Mouse (Mus musculus): ENCODE data around the gene Sppl3. TPM values are rescaled to one million over a fixed set of nuclear protein-coding genes. Genes with fewer than 3 reads are reported as not detected.

Sppl3 gene
- polyA plus RNA-seq, 1 experiment from 2014 or later: 13.1 TPM

DNA sequence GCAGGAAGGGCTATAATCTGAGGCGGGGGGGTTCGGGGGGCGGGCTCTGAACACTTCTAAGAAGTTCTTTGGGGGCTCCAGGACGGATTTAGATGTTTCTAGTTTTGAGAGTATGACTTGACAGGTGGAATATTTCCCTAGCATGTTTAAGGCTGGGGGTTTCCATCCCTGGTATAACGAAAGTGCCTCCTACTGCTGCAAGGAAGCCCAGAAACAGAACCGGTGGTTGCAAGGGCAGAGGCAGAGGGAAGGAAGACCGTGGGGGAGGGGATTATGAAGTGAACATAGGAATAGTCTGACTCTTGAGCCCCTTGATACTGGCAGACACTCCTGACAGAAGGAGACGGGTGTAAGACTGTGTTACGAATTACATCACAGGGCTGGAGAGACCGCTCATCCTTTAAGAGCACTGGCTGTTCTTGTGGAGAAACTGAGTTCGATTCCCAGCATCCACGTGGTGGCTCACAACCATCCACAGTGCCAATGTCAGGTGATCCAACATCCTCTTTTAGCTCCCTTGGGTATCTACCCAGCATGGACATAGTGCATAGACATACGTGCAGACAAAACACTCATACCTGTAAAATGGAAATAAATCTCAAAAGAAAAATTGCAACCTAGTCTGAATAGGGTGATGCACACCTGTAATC lies 7.6 kb upstream of the Sppl3 start:
- WGBS: 82% methylated on average over 13 of the region's 13 CpGs
- Histone ChIP-seq H3K27ac (replicated peaks) (no peak overlapping the region), H3K36me3 (replicated peaks) (no peaks in the 10 kb centered on the region), H3K4me3 (no peak overlapping the region), H3K9me3 (no peaks in the 10 kb centered on the region), H3K27me3 (replicated peaks; ENCODE audit: low read depth, poor library complexity, severe bottlenecking) (no peaks in the 10 kb centered on the region), H3K4me1 (peaks cover 17% of the 10 kb centered on the region)
- DNase-seq (ENCODE audit: low spot score): no peak

GRCm38 (mm10) chr5:115007768-115008167 lies 3.2 kb upstream of the Sppl3 start:
- DNase-seq (ENCODE audit: low spot score): no peak
- Histone ChIP-seq H3K27me3 (replicated peaks; ENCODE audit: low read depth, poor library complexity, severe bottlenecking) (no peaks in the 10 kb centered on the region; the same call in 1 of the 2 replicates), H3K9me3 (no peaks in the 10 kb centered on the region), H3K27ac (replicated peaks) (no peak overlapping the region), H3K4me1 (peaks cover 27% of the 10 kb centered on the region), H3K4me3 (no peak overlapping the region), H3K36me3 (replicated peaks) (no peaks in the 10 kb centered on the region)
- 87% methylated on average over 5 of the region's 5 CpGs for WGBS

DNA sequence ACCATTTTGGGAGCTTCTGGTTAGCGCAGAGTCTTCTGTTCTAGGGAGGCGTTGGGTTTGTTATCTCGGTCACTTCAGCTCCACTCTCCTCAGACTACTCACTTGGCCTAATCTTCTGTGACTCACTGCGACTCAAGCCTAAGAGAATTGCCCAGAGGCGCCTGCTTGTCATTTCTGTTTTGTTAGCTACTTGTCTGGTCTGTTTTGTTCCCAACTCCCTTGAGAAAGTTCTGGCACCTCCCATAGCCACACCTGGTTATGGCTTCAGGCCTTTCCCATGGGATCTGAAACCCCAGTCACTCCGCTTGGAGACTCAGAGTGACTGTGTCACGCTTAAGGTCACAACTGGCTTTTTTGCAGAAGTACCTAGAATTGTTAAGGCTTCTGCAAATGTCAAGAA lies 2.6 kb upstream of the Sppl3 start:
- Histone ChIP-seq H3K27me3 (replicated peaks; ENCODE audit: low read depth, poor library complexity, severe bottlenecking) (no peaks in the 10 kb centered on the region; the same call in 1 of the 2 replicates), H3K36me3 (replicated peaks) (no peaks in the 10 kb centered on the region), H3K4me1 (peaks cover 27% of the 10 kb centered on the region), H3K4me3 (no peak overlapping the region), H3K9me3 (no peaks in the 10 kb centered on the region), H3K27ac (replicated peaks) (no peak overlapping the region)
- no peak for DNase-seq (ENCODE audit: low spot score)
- WGBS: 86% methylated on average over 7 of the region's 7 CpGs

DNA sequence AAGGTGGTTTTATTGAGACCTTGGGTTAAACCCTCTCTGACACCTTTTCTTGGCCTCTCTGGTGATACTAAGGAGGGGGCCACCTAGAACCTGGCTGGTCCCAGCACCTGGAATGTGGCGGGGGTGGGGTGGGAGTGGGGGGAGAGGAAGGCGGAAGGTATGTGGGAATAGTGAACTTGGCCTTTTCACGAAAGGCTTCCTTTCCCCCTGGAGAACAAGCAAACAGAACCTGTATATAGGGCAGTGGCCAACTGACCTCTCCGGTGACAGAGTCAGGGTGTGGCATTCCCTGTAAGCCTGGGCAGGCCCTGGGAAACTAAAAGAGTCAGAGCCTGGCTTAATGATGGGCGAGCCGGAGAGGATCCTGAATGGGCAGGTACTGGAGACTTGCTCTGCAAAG lies 1.8 kb upstream of the Sppl3 start:
- 87% methylated on average over 6 of the region's 6 CpGs for WGBS
- H3K4me1 ChIP-seq: peaks cover 31% of the 10 kb centered on the region
- no peak overlapping the region for H3K4me3 ChIP-seq
- H3K9me3 ChIP-seq: no peaks in the 10 kb centered on the region
- DNase-seq (ENCODE audit: low spot score): no peak
- no peaks in the 10 kb centered on the region for H3K36me3 ChIP-seq (replicated peaks)
- H3K27ac ChIP-seq (replicated peaks): no peak overlapping the region
- H3K27me3 ChIP-seq (replicated peaks; ENCODE audit: low read depth, poor library complexity, severe bottlenecking): no peaks in the 10 kb centered on the region; the same call in 1 of the 2 replicates

DNA sequence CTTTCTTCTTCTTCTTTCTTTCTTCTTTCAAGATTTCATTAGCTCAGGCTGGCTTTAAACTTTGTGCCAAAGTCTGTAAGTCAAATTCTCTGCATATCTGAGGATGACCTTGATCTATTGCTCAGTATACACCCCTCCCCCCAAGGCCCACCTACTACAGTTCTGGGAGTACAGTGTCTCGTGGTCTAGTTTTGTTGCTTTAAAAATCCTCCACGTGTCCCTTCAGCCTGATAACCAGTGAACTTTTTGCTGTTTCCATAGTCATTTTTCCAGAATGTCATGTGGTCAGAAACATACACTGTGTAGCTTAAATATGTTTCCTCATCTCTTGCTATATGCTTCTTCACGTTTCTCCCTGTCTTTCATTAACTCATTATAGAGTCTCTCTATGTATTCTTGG lies 976 bp upstream of the Sppl3 start:
- WGBS: 64% methylated on average over 3 of the region's 3 CpGs
- no peaks in the 10 kb centered on the region for H3K9me3 ChIP-seq
- no peaks in the 10 kb centered on the region for H3K36me3 ChIP-seq (replicated peaks)
- peak overlapping the region; percentile 100 for H3K4me3 ChIP-seq
- H3K27me3 ChIP-seq (replicated peaks; ENCODE audit: low read depth, poor library complexity, severe bottlenecking): no peaks in the 10 kb centered on the region; the same call in 1 of the 2 replicates
- peaks cover 36% of the 10 kb centered on the region for H3K4me1 ChIP-seq
- H3K27ac ChIP-seq (replicated peaks): no peak overlapping the region
- no peak for DNase-seq (ENCODE audit: low spot score)

- H3K36me3 ChIP-seq (replicated peaks): no peaks in the 10 kb centered on the region
- no peak for DNase-seq (ENCODE audit: low spot score)
- no peaks in the 10 kb centered on the region; the same call in 1 of the 2 replicates for H3K27me3 ChIP-seq (replicated peaks; ENCODE audit: low read depth, poor library complexity, severe bottlenecking)
- no peaks in the 10 kb centered on the region for H3K9me3 ChIP-seq
- peak overlapping the region; percentile 100 for H3K4me3 ChIP-seq
- H3K27ac ChIP-seq (replicated peaks): peak overlapping the region; percentile 98
- 3% methylated on average over 57 of the region's 57 CpGs for WGBS
- peaks cover 38% of the 10 kb centered on the region for H3K4me1 ChIP-seq
Observed at GRCm38 (mm10) chr5:115011217-115011518, 231 bp downstream of the Sppl3 start.

DNA sequence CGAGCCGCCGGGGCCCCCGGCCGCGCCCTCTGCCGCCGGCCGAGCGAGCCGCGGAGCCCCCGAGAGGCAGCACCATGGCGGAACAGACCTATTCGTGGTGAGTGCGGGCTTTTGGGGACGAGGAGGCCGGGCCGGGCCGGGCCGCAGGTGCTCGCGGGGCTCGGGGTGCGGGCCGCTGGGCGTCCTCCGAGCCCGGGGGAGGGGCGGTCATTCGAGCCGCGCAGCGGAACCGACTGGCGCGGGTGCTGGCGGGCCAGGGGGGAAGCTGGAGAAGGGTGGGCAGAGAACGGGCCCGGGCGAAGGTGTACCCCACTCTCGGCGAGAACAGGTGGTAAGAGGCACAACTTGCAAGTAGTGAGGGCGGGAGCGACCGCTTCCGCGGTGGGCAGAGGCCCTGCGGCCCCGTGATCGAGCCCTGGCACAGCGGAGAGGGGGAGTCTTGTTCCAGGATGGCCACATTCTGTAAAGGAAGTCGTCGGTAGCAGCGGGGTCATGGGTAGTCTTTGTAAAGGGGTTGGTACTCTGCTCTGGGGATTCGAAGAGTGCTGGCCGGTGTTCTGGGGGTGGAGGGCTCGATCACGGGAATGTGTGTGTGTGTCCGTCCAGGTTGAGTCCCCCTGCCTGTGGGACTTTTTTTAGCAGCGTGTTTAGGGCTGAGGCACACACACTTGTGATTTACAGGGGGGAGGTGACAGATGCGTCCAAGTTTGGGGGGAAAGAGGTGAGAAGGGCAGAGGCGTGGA lies 753 bp downstream of the Sppl3 start:
- H3K4me3 ChIP-seq: peak overlapping the region; percentile 100
- under 1% methylated on average over 63 of the region's 63 CpGs for WGBS

GRCm38 (mm10) chr5:115013436-115013835 lies 2.5 kb downstream of the Sppl3 start:
- H3K27ac ChIP-seq (replicated peaks): no peak overlapping the region
- H3K4me3 ChIP-seq: peak overlapping the region; percentile 100; the same call in 1 of the 2 replicates
- H3K27me3 ChIP-seq (replicated peaks; ENCODE audit: low read depth, poor library complexity, severe bottlenecking): no peaks in the 10 kb centered on the region; the same call in 1 of the 2 replicates
- 76% methylated on average over 3 of the region's 3 CpGs for WGBS
- peaks cover 41% of the 10 kb centered on the region for H3K4me1 ChIP-seq
- H3K36me3 ChIP-seq (replicated peaks): 0 out of 2 replicates have a peak, but pooled peaks cover 4% of the 10 kb centered on the region
- no peak for DNase-seq (ENCODE audit: low spot score)
- H3K9me3 ChIP-seq: no peaks in the 10 kb centered on the region

More for the DNA sequence above, 753 bp downstream of the Sppl3 start:
- Histone ChIP-seq H3K27ac (replicated peaks) (peak overlapping the region; percentile 98), H3K36me3 (replicated peaks) (0 out of 2 replicates have a peak, but pooled peaks cover 3% of the 10 kb centered on the region), H3K4me1 (peaks cover 38% of the 10 kb centered on the region), H3K27me3 (replicated peaks; ENCODE audit: low read depth, poor library complexity, severe bottlenecking) (no peaks in the 10 kb centered on the region; the same call in 1 of the 2 replicates), H3K9me3 (no peaks in the 10 kb centered on the region)
- DNase-seq (ENCODE audit: low spot score): peak; percentile 66

DNA sequence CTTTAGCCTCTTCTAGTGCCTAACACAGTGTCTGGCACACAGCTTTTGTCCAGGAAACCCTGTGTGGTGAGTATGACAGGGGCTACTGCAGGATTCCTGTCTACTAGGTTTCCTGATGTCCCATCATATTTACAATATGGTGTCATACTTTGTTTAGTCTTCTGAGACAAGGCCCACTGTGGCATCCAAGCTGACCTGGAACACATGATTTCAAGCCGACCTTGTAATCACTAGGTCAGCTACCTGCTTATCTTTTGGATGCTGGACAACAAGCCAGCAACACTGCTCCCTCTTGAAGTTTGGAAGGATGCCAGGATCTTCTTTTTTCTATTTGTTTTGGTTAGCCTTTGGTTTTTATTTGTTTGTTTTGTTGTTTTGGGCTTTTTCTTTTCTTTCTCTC lies 3.6 kb downstream of the Sppl3 start:
- Histone ChIP-seq H3K36me3 (replicated peaks) (0 out of 2 replicates have a peak, but pooled peaks cover 4% of the 10 kb centered on the region), H3K9me3 (no peaks in the 10 kb centered on the region), H3K4me3 (no peak overlapping the region), H3K27me3 (replicated peaks; ENCODE audit: low read depth, poor library complexity, severe bottlenecking) (no peaks in the 10 kb centered on the region; the same call in 1 of the 2 replicates), H3K27ac (replicated peaks) (no peak overlapping the region), H3K4me1 (peaks cover 38% of the 10 kb centered on the region)
- DNase-seq (ENCODE audit: low spot score): no peak
- WGBS: 80% methylated on average over 1 of the region's 1 CpGs

- H3K27ac ChIP-seq (replicated peaks): no peak overlapping the region
- H3K9me3 ChIP-seq: no peaks in the 10 kb centered on the region
- 68% methylated on average over 4 of the region's 4 CpGs for WGBS
- no peak for DNase-seq (ENCODE audit: low spot score)
- H3K4me1 ChIP-seq: peaks cover 35% of the 10 kb centered on the region
- H3K4me3 ChIP-seq: no peak overlapping the region
- H3K27me3 ChIP-seq (replicated peaks; ENCODE audit: low read depth, poor library complexity, severe bottlenecking): no peaks in the 10 kb centered on the region
- H3K36me3 ChIP-seq (replicated peaks): 0 out of 2 replicates have a peak, but pooled peaks cover 4% of the 10 kb centered on the region
Observed at GRCm38 (mm10) chr5:115015121-115015520, 4.2 kb downstream of the Sppl3 start.

DNA sequence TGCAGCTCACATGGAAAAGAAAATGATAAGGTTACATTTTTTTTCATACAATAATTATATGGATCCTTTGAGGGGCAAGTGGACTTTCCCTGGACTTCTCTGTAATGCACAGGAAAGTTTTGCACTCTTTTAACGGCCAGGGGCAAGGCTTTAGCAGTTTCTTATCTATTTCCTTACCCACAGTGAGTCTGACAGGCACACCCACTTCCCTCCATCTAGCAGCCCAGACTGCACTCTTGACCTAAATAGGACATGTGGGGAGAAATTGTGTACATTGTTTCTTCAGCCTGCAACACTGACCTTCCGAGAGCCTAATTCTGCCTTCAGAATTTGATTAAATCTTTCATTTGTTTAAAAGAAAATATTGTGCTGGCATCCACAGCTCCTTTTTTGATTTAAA lies 7.3 kb downstream of the Sppl3 start:
- Histone ChIP-seq H3K27ac (replicated peaks) (no peak overlapping the region), H3K4me1 (peaks cover 16% of the 10 kb centered on the region), H3K4me3 (no peak overlapping the region), H3K27me3 (replicated peaks; ENCODE audit: low read depth, poor library complexity, severe bottlenecking) (no peaks in the 10 kb centered on the region), H3K36me3 (replicated peaks) (peaks cover 26% of the 10 kb centered on the region), H3K9me3 (no peaks in the 10 kb centered on the region)
- DNase-seq (ENCODE audit: low spot score): no peak
- WGBS: 78% methylated on average over 2 of the region's 2 CpGs

- H3K4me3 ChIP-seq: no peak overlapping the region
- WGBS: 83% methylated on average over 4 of the region's 4 CpGs
- no peak for DNase-seq (ENCODE audit: low spot score)
- peaks cover 26% of the 10 kb centered on the region for H3K36me3 ChIP-seq (replicated peaks)
- no peaks in the 10 kb centered on the region for H3K27me3 ChIP-seq (replicated peaks; ENCODE audit: low read depth, poor library complexity, severe bottlenecking)
- H3K27ac ChIP-seq (replicated peaks): no peak overlapping the region
- no peaks in the 10 kb centered on the region for H3K9me3 ChIP-seq
- peaks cover 10% of the 10 kb centered on the region for H3K4me1 ChIP-seq
Observed at GRCm38 (mm10) chr5:115018813-115019212, 7.9 kb downstream of the Sppl3 start.

DNA sequence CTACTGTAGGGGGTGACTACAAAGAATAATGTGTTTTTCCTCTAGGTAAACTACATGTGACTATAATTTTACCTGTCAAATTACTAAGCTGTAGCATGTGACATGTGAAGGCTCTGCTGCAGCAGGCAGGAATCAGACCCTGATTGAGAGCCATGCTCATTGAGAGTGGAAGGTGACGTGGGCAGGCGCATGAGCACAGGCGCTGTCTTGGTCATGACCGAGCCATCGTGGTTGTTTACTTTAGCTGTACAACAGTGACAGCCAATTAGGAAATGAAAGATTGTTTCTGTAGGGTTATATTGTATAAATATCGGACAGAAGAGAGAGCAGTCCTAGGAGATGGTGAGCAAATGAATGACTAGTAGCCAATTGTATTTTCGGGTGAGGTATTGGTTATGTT lies 11.1 kb downstream of the Sppl3 start:
- Histone ChIP-seq H3K4me1 (peaks cover 3% of the 10 kb centered on the region), H3K27ac (replicated peaks) (no peak overlapping the region), H3K4me3 (no peak overlapping the region), H3K27me3 (replicated peaks; ENCODE audit: low read depth, poor library complexity, severe bottlenecking) (no peaks in the 10 kb centered on the region), H3K9me3 (no peaks in the 10 kb centered on the region), H3K36me3 (replicated peaks) (peaks cover 23% of the 10 kb centered on the region)
- no peak for DNase-seq (ENCODE audit: low spot score)
- WGBS: 97% methylated on average over 7 of the region's 7 CpGs
